ENCODE assay signal across 9 mouse cellular contexts in the genomic region with DNA sequence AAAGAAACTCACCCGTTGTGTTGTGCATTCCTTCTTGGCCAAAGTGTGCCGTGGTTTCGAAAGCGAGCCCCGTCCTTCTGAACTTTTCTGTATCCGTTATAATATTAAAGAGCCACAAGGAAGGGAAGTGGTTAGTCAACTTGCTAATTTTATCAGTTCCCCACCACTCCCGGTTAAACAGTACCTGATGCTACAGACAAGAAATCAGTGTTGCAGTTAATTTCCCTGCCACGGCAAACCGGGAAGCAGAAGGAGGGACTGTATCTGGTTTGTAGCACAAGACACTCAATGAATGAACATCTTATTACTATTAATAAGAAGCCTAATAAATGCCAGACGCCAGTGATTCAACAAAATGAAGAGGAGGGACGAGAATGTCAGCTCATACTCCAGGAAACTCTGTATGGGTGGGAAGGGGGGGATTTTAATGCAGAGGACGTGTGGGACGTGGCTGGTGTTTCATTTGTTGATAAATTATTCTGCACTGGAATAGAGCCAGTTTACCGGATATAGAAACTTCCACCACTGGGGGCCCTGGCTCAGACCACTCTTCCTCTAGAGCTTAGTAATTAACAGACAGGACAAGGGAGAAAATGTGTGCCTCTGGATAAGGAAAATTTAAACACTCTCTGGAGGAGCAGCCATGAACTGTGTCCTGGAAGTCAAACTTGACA.
DNase-seq lines count a peak whose midpoint lies in the region; ATAC-seq and TF ChIP-seq lines count a peak whose summit lies in the region.
"Had no signal": no experiment of that assay in that cellular context is flagged by ENCODE, and none has a peak within 500 bp of the region (broad histone marks: within the 10 kb centered on the region; RNA-seq: fewer than 3 reads in every experiment).

No protein-coding gene starts in this region.

- no peak overlapping the region for H3K4me3 ChIP-seq in CH12.LX (replicated peaks in 1 of 3; ENCODE audit: low read depth in 2 of 3, low read length in 2 of 3, poor library complexity in 1 of 3)
- H3K4me3 ChIP-seq in heart, postnatal 0 days (ENCODE audit: low read depth, low read length) = peak overlapping the region; percentile 50
- peak overlapping the region; percentile 21 for H3K4me3 ChIP-seq in liver, embryonic 15.5 days (replicated peaks)
- H3K4me3 ChIP-seq: neural tube, embryonic 12.5 days had no signal

- no peak overlapping the region for H3K9ac ChIP-seq in CH12.LX (ENCODE audit: insufficient read depth, low read depth)
- H3K9ac ChIP-seq in heart, postnatal 0 days (replicated peaks; ENCODE audit: low read depth, low read length) = peak overlapping the region; percentile 55
- no peak overlapping the region for H3K9ac ChIP-seq in liver, embryonic 15.5 days
- H3K9ac ChIP-seq: neural tube, embryonic 12.5 days had no signal

- in situ Hi-C loops in CH12.LX (cut with MboI; ENCODE audit: low pct_ligation_motif_present, low pct_unique_long_range_greater_than_20kb, low sequenced_read_pairs) = no loop called here

- no peaks in the 10 kb centered on the region for H3K79me2 ChIP-seq in CH12.LX (replicated peaks; ENCODE audit: control insufficient read depth, extremely low read depth, insufficient read depth, poor library complexity, severe bottlenecking)

- H3K36me3 ChIP-seq in CH12.LX (replicated peaks in 1 of 2; ENCODE audit: control insufficient read depth in 1 of 2, insufficient read depth in 1 of 2, low read length in 1 of 2) = no peaks in the 10 kb centered on the region
- H3K36me3 ChIP-seq in heart, postnatal 0 days (replicated peaks; ENCODE audit: control insufficient read depth, insufficient read depth, low read length) = no peaks in the 10 kb centered on the region
- H3K36me3 ChIP-seq in liver, embryonic 15.5 days (replicated peaks) = no peaks in the 10 kb centered on the region
- H3K36me3 ChIP-seq: neural tube, embryonic 12.5 days had no signal

- no peak for TF ChIP-seq CTCF in CH12.LX (conservative IDR thresholded peaks at IDR 0.05 in 1 of 2, IDR thresholded peaks at IDR 0.05 in 1 of 2; ENCODE audit: low read depth in 2 of 2, low read length in 2 of 2)
- no peak for TF ChIP-seq CTCF in heart, postnatal 0 days (IDR thresholded peaks at IDR 0.05; ENCODE audit: low read depth)

- TF ChIP-seq POLR2A in CH12.LX (IDR thresholded peaks at IDR 0.05; ENCODE audit: low read depth, low read length) = no peak

- no peaks in the 10 kb centered on the region for H3K27me3 ChIP-seq in CH12.LX (replicated peaks)
- H3K27me3 ChIP-seq in heart, postnatal 0 days (ENCODE audit: control insufficient read depth, insufficient read depth, low read length) = no peaks in the 10 kb centered on the region
- H3K27me3 ChIP-seq in liver, embryonic 15.5 days = no peaks in the 10 kb centered on the region
- H3K27me3 ChIP-seq: neural tube, embryonic 12.5 days had no signal

- dilution Hi-C loops in CH12.LX (cut with MboI; ENCODE audit: extremely low pct_ligation_motif_present, extremely low pct_unique_long_range_greater_than_20kb, low sequenced_read_pairs) = no loop called here

- 21% methylated on average over 14 of the region's 14 CpGs for WGBS in heart, postnatal 0 days
- 12% methylated on average over 14 of the region's 14 CpGs for WGBS in liver, embryonic 15.5 days (ENCODE audit: insufficient replicate concordance)

- DNase-seq in embryo, embryonic 10.5 days (ENCODE audit: low spot score) = peak; percentile 15
- DNase-seq in embryo, embryonic 9.5 days (ENCODE audit: extremely low spot score) = no peak
- no peak for DNase-seq in CH12.LX (ENCODE audit: extremely low read depth)
- DNase-seq in heart, postnatal 0 days (ENCODE audit: low spot score) = peak; percentile 61
- no peak for DNase-seq in T-cell, adult 2 months (ENCODE audit: low spot score)
- DNase-seq in left cerebral cortex, adult 9 months (ENCODE audit: low spot score in 2 of 2) = no peak
- DNase-seq in right cerebral cortex, postnatal 4 days = no peak

- no peak for TF ChIP-seq EP300 in CH12.LX (IDR thresholded peaks at IDR 0.05; ENCODE audit: low read length)
- TF ChIP-seq EP300 in heart, postnatal 0 days (IDR thresholded peaks at IDR 0.05; ENCODE audit: low read depth) = peak; percentile 55; the same call in 1 of the 2 replicates

- no peaks in the 10 kb centered on the region; a peak in 1 of 4 replicates for H3K4me1 ChIP-seq in CH12.LX (ENCODE audit: control insufficient read depth in 1 of 2, insufficient read depth in 2 of 2)
- no peaks in the 10 kb centered on the region; the same call in 1 of the 2 replicates for H3K4me1 ChIP-seq in heart, postnatal 0 days (ENCODE audit: control insufficient read depth, insufficient read depth)
- no peaks in the 10 kb centered on the region for H3K4me1 ChIP-seq in liver, embryonic 15.5 days (replicated peaks)
- H3K4me1 ChIP-seq: neural tube, embryonic 12.5 days had no signal

- peak overlapping the region; percentile 86 for H3K4me2 ChIP-seq in CH12.LX (ENCODE audit: insufficient read depth, low read depth, poor library complexity, severe bottlenecking)
- peak overlapping the region; percentile 66 for H3K4me2 ChIP-seq in heart, postnatal 0 days (ENCODE audit: low read depth, low read length)
- H3K4me2 ChIP-seq in liver, embryonic 15.5 days = peak overlapping the region; percentile 15; the same call in 1 of the 2 replicates
- H3K4me2 ChIP-seq: neural tube, embryonic 12.5 days had no signal

- ATAC-seq in heart, postnatal 0 days (ENCODE audit: insufficient read depth, low read depth) = peak; percentile 39; the same call in 1 of the 2 replicates
- peak; percentile 18; the same call in 1 of the 2 replicates for ATAC-seq in liver, embryonic 15.5 days (ENCODE audit: insufficient read depth)

- no peak for TF ChIP-seq RAD21 in CH12.LX (IDR thresholded peaks at IDR 0.05; ENCODE audit: low read depth, low read length)

- H3K9me3 ChIP-seq in CH12.LX (replicated peaks; ENCODE audit: low read length) = no peaks in the 10 kb centered on the region
- H3K9me3 ChIP-seq in heart, postnatal 0 days (replicated peaks; ENCODE audit: control insufficient read depth, low read length) = no peaks in the 10 kb centered on the region
- H3K9me3 ChIP-seq in liver, embryonic 15.5 days (replicated peaks) = no peaks in the 10 kb centered on the region
- H3K9me3 ChIP-seq: neural tube, embryonic 12.5 days had no signal

- no peak overlapping the region for H3K27ac ChIP-seq in CH12.LX (ENCODE audit: insufficient read depth, low read depth)
- peak overlapping the region; percentile 74 for H3K27ac ChIP-seq in heart, postnatal 0 days (ENCODE audit: low read depth)
- no peak overlapping the region for H3K27ac ChIP-seq in liver, embryonic 15.5 days (replicated peaks)
- H3K27ac ChIP-seq: neural tube, embryonic 12.5 days had no signal

TF ChIP-seq in CH12.LX, 34 proteins besides CTCF, POLR2A, EP300 and RAD21:
- TF ChIP-seq GABPA (IDR thresholded peaks at IDR 0.05; ENCODE audit: insufficient replicate concordance, low read depth, low read length) = no peak
- no peak for TF ChIP-seq RCOR1 (conservative IDR thresholded peaks at IDR 0.05; ENCODE audit: low read depth, low read length)
- TF ChIP-seq TBP (conservative IDR thresholded peaks at IDR 0.05; ENCODE audit: low read depth, low read length) = no peak
- no peak for TF ChIP-seq KAT2A (IDR thresholded peaks at IDR 0.05; ENCODE audit: insufficient replicate concordance, low read length)
- TF ChIP-seq PAX5 (IDR thresholded peaks at IDR 0.05; ENCODE audit: low read length) = no peak
- TF ChIP-seq ZC3H11A (IDR thresholded peaks at IDR 0.05; ENCODE audit: low read depth, low read length) = no peak
- TF ChIP-seq SMC3 (IDR thresholded peaks at IDR 0.05; ENCODE audit: low read depth, low read length) = no peak
- TF ChIP-seq CHD1 (IDR thresholded peaks at IDR 0.05; ENCODE audit: low read depth, low read length) = no peak
- no peak for TF ChIP-seq JUN (IDR thresholded peaks at IDR 0.05; ENCODE audit: insufficient read depth, low read depth, low read length)
- no peak for TF ChIP-seq SIN3A (IDR thresholded peaks at IDR 0.05; ENCODE audit: low read length)
- TF ChIP-seq ZMIZ1 (IDR thresholded peaks at IDR 0.05; ENCODE audit: low read depth, low read length) = no peak
- TF ChIP-seq TCF12 (IDR thresholded peaks at IDR 0.05; ENCODE audit: low read depth, low read length) = no peak
- no peak for TF ChIP-seq MYC (IDR thresholded peaks at IDR 0.05; ENCODE audit: low read depth, low read length)
- no peak for TF ChIP-seq JUND (conservative IDR thresholded peaks at IDR 0.05; ENCODE audit: low read depth, low read length)
- TF ChIP-seq POLR2AphosphoS2 (IDR thresholded peaks at IDR 0.05; ENCODE audit: low read depth, low read length) = no peak
- no peak for TF ChIP-seq ETS1 (conservative IDR thresholded peaks at IDR 0.05; ENCODE audit: low read depth, low read length)
- TF ChIP-seq MAZ (IDR thresholded peaks at IDR 0.05; ENCODE audit: low read depth, low read length) = no peak
- no peak for TF ChIP-seq MAFK (IDR thresholded peaks at IDR 0.05; ENCODE audit: insufficient replicate concordance, low read length)

Comparison
In these comparisons a context has a peak if more than half of its experiments do, and no peak if none do; other contexts are left out.
1. DNase-seq: peak in embryo, embryonic 10.5 days (single experiment) and heart, postnatal 0 days (single experiment); none in embryo, embryonic 9.5 days (single experiment), CH12.LX (single experiment), T-cell, adult 2 months (single experiment), left cerebral cortex, adult 9 months (0 of 2) and right cerebral cortex, postnatal 4 days (single experiment).
2. H3K4me2 ChIP-seq: peak in every context shown above with its lines; median percentile 86 in CH12.LX; 66 in heart, postnatal 0 days; 15 in liver, embryonic 15.5 days.
3. H3K4me3 ChIP-seq: peak in heart, postnatal 0 days (single experiment) and liver, embryonic 15.5 days (single experiment); none in CH12.LX (0 of 3).